Mouse (Mus musculus): ENCODE measurements at regions not wholly inside any gene's neighbourhood (a gene's known extent, or its start where the extent isn't known, plus 50 kb on each side); places are given as distances from the start of the nearest gene placed in this dataset.

GRCm38 (mm10) chr5:75736318-75736717 is 161.6 kb downstream of the Kit start:
- H3K36me3 ChIP-seq (ENCODE audit: control insufficient read depth, insufficient read depth), result no peaks in the 10 kb centered on the region
- H3K4me1 ChIP-seq (ENCODE audit: control insufficient read depth, low read depth, low read length), result no peaks in the 10 kb centered on the region
- no peaks in the 10 kb centered on the region for H3K9me3 ChIP-seq (replicated peaks; ENCODE audit: control insufficient read depth, low read length)
- no peak overlapping the region for H3K9ac ChIP-seq (ENCODE audit: low read depth, low read length)
- ATAC-seq (ENCODE audit: low read depth), result no peak
- no peak overlapping the region for H3K4me3 ChIP-seq (ENCODE audit: low read depth, low read length)
- no peaks in the 10 kb centered on the region for H3K27me3 ChIP-seq (ENCODE audit: control insufficient read depth, insufficient read depth, low read depth, low read length)
- H3K4me2 ChIP-seq (ENCODE audit: low read depth, low read length), result no peak overlapping the region
- H3K27ac ChIP-seq (ENCODE audit: low read length), result no peak overlapping the region

- no peak overlapping the region for H3K4me2 ChIP-seq (ENCODE audit: low read depth, low read length)
- ATAC-seq (ENCODE audit: low read depth), result no peak
- no peaks in the 10 kb centered on the region for H3K27me3 ChIP-seq (ENCODE audit: control insufficient read depth, insufficient read depth, low read depth, low read length)
- WGBS (ENCODE audit: insufficient replicate concordance), result 79% methylated on average over 14 of the region's 14 CpGs
- no peak overlapping the region for H3K27ac ChIP-seq (ENCODE audit: low read length)
- H3K4me1 ChIP-seq (ENCODE audit: control insufficient read depth, low read depth, low read length), result no peaks in the 10 kb centered on the region
- H3K36me3 ChIP-seq (ENCODE audit: control insufficient read depth, insufficient read depth), result no peaks in the 10 kb centered on the region
- no peaks in the 10 kb centered on the region for H3K9me3 ChIP-seq (replicated peaks; ENCODE audit: control insufficient read depth, low read length)
- no peak overlapping the region for H3K9ac ChIP-seq (ENCODE audit: low read depth, low read length)
- H3K4me3 ChIP-seq (ENCODE audit: low read depth, low read length), result no peak overlapping the region
Observed at GRCm38 (mm10) chr5:75734508-75734907, 159.8 kb downstream of the Kit start.

GRCm38 (mm10) chr5:75734043-75734442 is 159.3 kb downstream of the Kit start:
- no peaks in the 10 kb centered on the region for H3K4me1 ChIP-seq (ENCODE audit: control insufficient read depth, low read depth, low read length)
- no peaks in the 10 kb centered on the region for H3K27me3 ChIP-seq (ENCODE audit: control insufficient read depth, insufficient read depth, low read depth, low read length)
- WGBS (ENCODE audit: insufficient replicate concordance), result 78% methylated on average over 6 of the region's 6 CpGs
- no peak overlapping the region for H3K4me2 ChIP-seq (ENCODE audit: low read depth, low read length)
- no peak overlapping the region for H3K9ac ChIP-seq (ENCODE audit: low read depth, low read length)
- no peak overlapping the region for H3K27ac ChIP-seq (ENCODE audit: low read length)
- ATAC-seq (ENCODE audit: low read depth), result no peak
- no peak overlapping the region for H3K4me3 ChIP-seq (ENCODE audit: low read depth, low read length)
- no peaks in the 10 kb centered on the region for H3K36me3 ChIP-seq (ENCODE audit: control insufficient read depth, insufficient read depth)
- no peaks in the 10 kb centered on the region for H3K9me3 ChIP-seq (replicated peaks; ENCODE audit: control insufficient read depth, low read length)

GRCm38 (mm10) chr5:75731236-75731635 is 156.5 kb downstream of the Kit start:
- Histone ChIP-seq H3K9me3 (replicated peaks; ENCODE audit: control insufficient read depth, low read length) (no peaks in the 10 kb centered on the region), H3K4me2 (ENCODE audit: low read depth, low read length) (no peak overlapping the region), H3K36me3 (ENCODE audit: control insufficient read depth, insufficient read depth) (no peaks in the 10 kb centered on the region), H3K9ac (ENCODE audit: low read depth, low read length) (no peak overlapping the region), H3K4me1 (ENCODE audit: control insufficient read depth, low read depth, low read length) (no peaks in the 10 kb centered on the region), H3K27ac (ENCODE audit: low read length) (peak overlapping the region; percentile 6; the same call in 1 of the 2 replicates), H3K27me3 (ENCODE audit: control insufficient read depth, insufficient read depth, low read depth, low read length) (no peaks in the 10 kb centered on the region), H3K4me3 (ENCODE audit: low read depth, low read length) (no peak overlapping the region)
- no peak for ATAC-seq (ENCODE audit: low read depth)
- 31% methylated on average over 4 of the region's 4 CpGs for WGBS (ENCODE audit: insufficient replicate concordance)

GRCm38 (mm10) chr5:75730698-75731097 is 156.0 kb downstream of the Kit start:
- H3K27ac ChIP-seq (ENCODE audit: low read length), result no peak overlapping the region

GRCm38 (mm10) chr5:75721291-75721690 is 146.6 kb downstream of the Kit start:
- Histone ChIP-seq H3K36me3 (ENCODE audit: control insufficient read depth, insufficient read depth) (no peaks in the 10 kb centered on the region), H3K4me2 (ENCODE audit: low read depth, low read length) (no peak overlapping the region), H3K4me3 (ENCODE audit: low read depth, low read length) (no peak overlapping the region), H3K9ac (ENCODE audit: low read depth, low read length) (no peak overlapping the region), H3K9me3 (replicated peaks; ENCODE audit: control insufficient read depth, low read length) (no peaks in the 10 kb centered on the region), H3K27me3 (ENCODE audit: control insufficient read depth, insufficient read depth, low read depth, low read length) (no peaks in the 10 kb centered on the region), H3K27ac (ENCODE audit: low read length) (no peak overlapping the region), H3K4me1 (ENCODE audit: control insufficient read depth, low read depth, low read length) (no peaks in the 10 kb centered on the region)
- WGBS (ENCODE audit: insufficient replicate concordance), result 40% methylated on average over 2 of the region's 2 CpGs
- no peak for ATAC-seq (ENCODE audit: low read depth)

More at GRCm38 (mm10) chr5:75730698-75731097, 156.0 kb downstream of the Kit start:
- Histone ChIP-seq H3K4me3 (ENCODE audit: low read depth, low read length) (no peak overlapping the region), H3K9ac (ENCODE audit: low read depth, low read length) (no peak overlapping the region), H3K4me1 (ENCODE audit: control insufficient read depth, low read depth, low read length) (no peaks in the 10 kb centered on the region), H3K36me3 (ENCODE audit: control insufficient read depth, insufficient read depth) (no peaks in the 10 kb centered on the region), H3K4me2 (ENCODE audit: low read depth, low read length) (no peak overlapping the region), H3K9me3 (replicated peaks; ENCODE audit: control insufficient read depth, low read length) (no peaks in the 10 kb centered on the region), H3K27me3 (ENCODE audit: control insufficient read depth, insufficient read depth, low read depth, low read length) (no peaks in the 10 kb centered on the region)
- ATAC-seq (ENCODE audit: low read depth), result peak; percentile 48; the same call in 1 of the 2 replicates
- WGBS (ENCODE audit: insufficient replicate concordance), result 8% methylated on average over 3 of the region's 3 CpGs

- no peak for ATAC-seq (ENCODE audit: low read depth)
- no peaks in the 10 kb centered on the region for H3K36me3 ChIP-seq (ENCODE audit: control insufficient read depth, insufficient read depth)
- H3K4me3 ChIP-seq (ENCODE audit: low read depth, low read length), result no peak overlapping the region
- 74% methylated on average over 15 of the region's 15 CpGs for WGBS (ENCODE audit: insufficient replicate concordance)
- no peaks in the 10 kb centered on the region for H3K9me3 ChIP-seq (replicated peaks; ENCODE audit: control insufficient read depth, low read length)
- no peaks in the 10 kb centered on the region for H3K4me1 ChIP-seq (ENCODE audit: control insufficient read depth, low read depth, low read length)
- H3K27ac ChIP-seq (ENCODE audit: low read length), result no peak overlapping the region
- no peaks in the 10 kb centered on the region for H3K27me3 ChIP-seq (ENCODE audit: control insufficient read depth, insufficient read depth, low read depth, low read length)
- H3K9ac ChIP-seq (ENCODE audit: low read depth, low read length), result no peak overlapping the region
- no peak overlapping the region for H3K4me2 ChIP-seq (ENCODE audit: low read depth, low read length)
Observed at GRCm38 (mm10) chr5:75720091-75720940, 145.6 kb downstream of the Kit start.

GRCm38 (mm10) chr5:75718511-75719225 is 144.0 kb downstream of the Kit start:
- H3K27ac ChIP-seq (ENCODE audit: low read length), result no peak overlapping the region
- WGBS (ENCODE audit: insufficient replicate concordance), result 69% methylated on average over 12 of the region's 12 CpGs
- no peak for ATAC-seq (ENCODE audit: low read depth)

More at GRCm38 (mm10) chr5:75718511-75719225, 144.0 kb downstream of the Kit start:
- H3K4me3 ChIP-seq (ENCODE audit: low read depth, low read length), result no peak overlapping the region
- H3K9me3 ChIP-seq (replicated peaks; ENCODE audit: control insufficient read depth, low read length), result no peaks in the 10 kb centered on the region
- no peak overlapping the region for H3K4me2 ChIP-seq (ENCODE audit: low read depth, low read length)
- H3K27me3 ChIP-seq (ENCODE audit: control insufficient read depth, insufficient read depth, low read depth, low read length), result no peaks in the 10 kb centered on the region
- H3K9ac ChIP-seq (ENCODE audit: low read depth, low read length), result no peak overlapping the region
- H3K4me1 ChIP-seq (ENCODE audit: control insufficient read depth, low read depth, low read length), result no peaks in the 10 kb centered on the region
- H3K36me3 ChIP-seq (ENCODE audit: control insufficient read depth, insufficient read depth), result no peaks in the 10 kb centered on the region

All from liver, embryonic 16.5 days (tissue).